ENCODE assay signal across 28 mouse cellular contexts in genomic region chr4:86159362-86159761, GRCm38 (mm10).
"Had no signal": no experiment of that assay in that cellular context is flagged by ENCODE, and none has a peak within 500 bp of the region (broad histone marks: within the 10 kb centered on the region; RNA-seq: fewer than 3 reads in every experiment).

No protein-coding gene starts in this region.

- H3K4me2 ChIP-seq: embryonic facial prominence, embryonic 12.5 days; embryonic facial prominence, embryonic 13.5 days; embryonic facial prominence, embryonic 15.5 days; forebrain, embryonic 12.5 days; forebrain, embryonic 13.5 days; forebrain, embryonic 15.5 days had no signal

- DNase-seq: cerebellum, adult 2 months; cerebellum, adult 8-10 months; cerebellum, adult 9-10 months; cerebellum, adult 9-11 months; cerebellum, postnatal 10 days; cerebellum, postnatal 14 days; cerebellum, postnatal 25 days; cerebellum, postnatal 36 days; embryo, embryonic 11 days; forebrain, postnatal 0 days; gastrocnemius, adult 2 months; gastrocnemius, postnatal 10 days; gastrocnemius, postnatal 14 days; gastrocnemius, postnatal 25 days; gastrocnemius, postnatal 36 days; heart, adult 11 months; heart, adult 18-20 months had no signal

- H3K27me3 ChIP-seq: embryonic facial prominence, embryonic 12.5 days; embryonic facial prominence, embryonic 13.5 days; embryonic facial prominence, embryonic 15.5 days; forebrain, embryonic 12.5 days; forebrain, embryonic 13.5 days; forebrain, embryonic 15.5 days had no signal

- H3K4me3 ChIP-seq: embryonic facial prominence, embryonic 10.5 days; embryonic facial prominence, embryonic 12.5 days; embryonic facial prominence, embryonic 13.5 days; embryonic facial prominence, embryonic 15.5 days; erythroblast, embryonic 14.5 days; forebrain, embryonic 10.5 days; forebrain, embryonic 12.5 days; forebrain, embryonic 13.5 days; forebrain, embryonic 15.5 days; gastrocnemius, adult 2 months had no signal

- H3K9me3 ChIP-seq: embryonic facial prominence, embryonic 10.5 days; embryonic facial prominence, embryonic 12.5 days; embryonic facial prominence, embryonic 13.5 days; embryonic facial prominence, embryonic 15.5 days; forebrain, embryonic 10.5 days; forebrain, embryonic 12.5 days; forebrain, embryonic 13.5 days; forebrain, embryonic 15.5 days had no signal

- H3K9ac ChIP-seq: embryonic facial prominence, embryonic 12.5 days; embryonic facial prominence, embryonic 13.5 days; embryonic facial prominence, embryonic 15.5 days; forebrain, embryonic 12.5 days; forebrain, embryonic 13.5 days; forebrain, embryonic 15.5 days; forebrain, postnatal 0 days had no signal

- H3K4me1 ChIP-seq: embryonic facial prominence, embryonic 10.5 days; embryonic facial prominence, embryonic 12.5 days; embryonic facial prominence, embryonic 13.5 days; embryonic facial prominence, embryonic 15.5 days; forebrain, embryonic 10.5 days; forebrain, embryonic 12.5 days; forebrain, embryonic 13.5 days; forebrain, embryonic 15.5 days had no signal

- ATAC-seq: forebrain, embryonic 13.5 days; forebrain, embryonic 14.5 days; forebrain, embryonic 15.5 days; forebrain, embryonic 16.5 days; forebrain, postnatal 0 days had no signal

- H3K36me3 ChIP-seq: embryonic facial prominence, embryonic 10.5 days; embryonic facial prominence, embryonic 12.5 days; embryonic facial prominence, embryonic 15.5 days; forebrain, embryonic 10.5 days; forebrain, embryonic 12.5 days; forebrain, embryonic 15.5 days had no signal

- H3K27ac ChIP-seq: embryonic facial prominence, embryonic 10.5 days; embryonic facial prominence, embryonic 12.5 days; embryonic facial prominence, embryonic 13.5 days; embryonic facial prominence, embryonic 15.5 days; forebrain, embryonic 10.5 days; forebrain, embryonic 12.5 days; forebrain, embryonic 13.5 days; forebrain, embryonic 15.5 days; gastrocnemius, adult 2 months had no signal
